Mouse (Mus musculus) limb, embryonic 12.5 days (tissue): ENCODE measurements at regions not wholly inside any gene's neighbourhood (a gene's known extent, or its start where the extent isn't known, plus 50 kb on each side); places are given as distances from the start of the nearest gene placed in this dataset.

Experiments used
- ATAC-seq: fragments of 200-750 bp; cut with Nextera tagmentation; 2 replicates; pipeline ENCODE4 v1.8.0; 2017; ENCODE audit warnings: low read depth, moderate TSS enrichment; ENCODE audit not compliant: insufficient number of reproducible peaks, insufficient read depth, low FRiP score, low TSS enrichment
- H3K27ac ChIP-seq: fragments of 300-500 bp; sonication (generic); 2 replicates; pipeline ENCODE4 v1.5.1; 2016; ENCODE audit warnings: mild to moderate bottlenecking, moderate library complexity
- H3K27me3 ChIP-seq: fragments of 300-500 bp; sonication (generic); 2 replicates; pipeline ENCODE4 v1.6.1; 2016; ENCODE audit warnings: mild to moderate bottlenecking, moderate library complexity
- H3K36me3 ChIP-seq: fragments of 300-500 bp; sonication (generic); 2 replicates; pipeline ENCODE4 v1.6.1; 2016; ENCODE audit warnings: mild to moderate bottlenecking, moderate library complexity
- H3K4me1 ChIP-seq: fragments of 300-500 bp; sonication (generic); replicated peaks from 2 replicates; pipeline ENCODE4 v1.6.1; 2016
- H3K4me2 ChIP-seq: fragments of 300-500 bp; sonication (generic); 2 replicates; pipeline ENCODE4 v1.6.1; 2016; ENCODE audit warnings: mild to moderate bottlenecking, moderate library complexity
- H3K4me3 ChIP-seq: fragments of 300-500 bp; sonication (generic); replicated peaks from 2 replicates; pipeline ENCODE4 v1.5.1; 2016; ENCODE audit warnings: mild to moderate bottlenecking
- H3K9ac ChIP-seq: fragments of 300-500 bp; sonication (generic); replicated peaks from 2 replicates; pipeline ENCODE4 v1.6.1; 2016; ENCODE audit warnings: mild to moderate bottlenecking, moderate library complexity
- H3K9me3 ChIP-seq: fragments of 300-500 bp; sonication (generic); 2 replicates; pipeline ENCODE4 v1.6.1; 2016; ENCODE audit warnings: mild to moderate bottlenecking, moderate library complexity
- WGBS: fragments of 180-500 bp; shearing (Covaris S2); methylation state at CpG from one replicate; pipeline ENCODE4 v1.1.7; 2016; 5-methylcytosine and 5-hydroxymethylcytosine counted together

- H3K36me3 ChIP-seq, result no peaks in the 10 kb centered on the region
- no peak overlapping the region for H3K4me3 ChIP-seq
- H3K9ac ChIP-seq, result no peak overlapping the region
- H3K9me3 ChIP-seq, result no peaks in the 10 kb centered on the region
- ATAC-seq, result no peak
- H3K4me2 ChIP-seq, result no peak overlapping the region
- H3K27me3 ChIP-seq, result no peaks in the 10 kb centered on the region
- 34% methylated on average over 12 of the region's 12 CpGs for WGBS
- H3K27ac ChIP-seq, result no peak overlapping the region
- H3K4me1 ChIP-seq, result peaks cover 13% of the 10 kb centered on the region
Measured at GRCm38 (mm10) chr7:117931234-117931895, 184.6 kb downstream of the Rps15a start.

GRCm38 (mm10) chr7:117930392-117930791, 185.6 kb downstream of the Rps15a start:
- H3K4me2 ChIP-seq, result no peak overlapping the region
- no peaks in the 10 kb centered on the region for H3K9me3 ChIP-seq
- no peaks in the 10 kb centered on the region for H3K27me3 ChIP-seq
- no peak overlapping the region for H3K4me3 ChIP-seq
- 62% methylated on average over 9 of the region's 9 CpGs for WGBS
- no peaks in the 10 kb centered on the region for H3K36me3 ChIP-seq
- no peak overlapping the region for H3K27ac ChIP-seq
- no peak overlapping the region for H3K9ac ChIP-seq
- no peak for ATAC-seq
- peaks cover 13% of the 10 kb centered on the region for H3K4me1 ChIP-seq

GRCm38 (mm10) chr7:117926396-117926795, 189.6 kb downstream of the Rps15a start:
- no peak overlapping the region for H3K4me3 ChIP-seq
- H3K4me1 ChIP-seq, result peaks cover 5% of the 10 kb centered on the region; the same call in 1 of the 2 replicates
- H3K9me3 ChIP-seq, result no peaks in the 10 kb centered on the region
- WGBS, result 23% methylated on average over 1 of the region's 1 CpGs
- no peak overlapping the region for H3K4me2 ChIP-seq
- no peak overlapping the region for H3K9ac ChIP-seq
- H3K27ac ChIP-seq, result no peak overlapping the region
- no peaks in the 10 kb centered on the region for H3K27me3 ChIP-seq
- no peaks in the 10 kb centered on the region for H3K36me3 ChIP-seq
- ATAC-seq, result no peak

GRCm38 (mm10) chr7:117922270-117922669, 193.7 kb downstream of the Rps15a start:
- Histone ChIP-seq H3K4me3 (no peak overlapping the region), H3K9me3 (no peaks in the 10 kb centered on the region), H3K27me3 (no peaks in the 10 kb centered on the region), H3K4me2 (no peak overlapping the region), H3K4me1 (no peaks in the 10 kb centered on the region), H3K9ac (no peak overlapping the region), H3K27ac (no peak overlapping the region), H3K36me3 (no peaks in the 10 kb centered on the region)
- no peak for ATAC-seq

GRCm38 (mm10) chr7:117918206-117918995, 197.6 kb downstream of the Rps15a start:
- Histone ChIP-seq H3K4me1 (0 out of 2 replicates have a peak, but pooled peaks cover 4% of the 10 kb centered on the region), H3K9me3 (no peaks in the 10 kb centered on the region), H3K4me2 (no peak overlapping the region), H3K4me3 (no peak overlapping the region), H3K36me3 (no peaks in the 10 kb centered on the region), H3K27ac (no peak overlapping the region), H3K27me3 (no peaks in the 10 kb centered on the region), H3K9ac (no peak overlapping the region)
- WGBS, result 88% methylated on average over 10 of the region's 10 CpGs
- no peak for ATAC-seq

GRCm38 (mm10) chr7:117916915-117917314, 199.1 kb downstream of the Rps15a start:
- Histone ChIP-seq H3K4me3 (no peak overlapping the region), H3K9me3 (no peaks in the 10 kb centered on the region), H3K27me3 (no peaks in the 10 kb centered on the region), H3K27ac (no peak overlapping the region), H3K4me1 (0 out of 2 replicates have a peak, but pooled peaks cover 4% of the 10 kb centered on the region), H3K4me2 (no peak overlapping the region), H3K9ac (no peak overlapping the region), H3K36me3 (no peaks in the 10 kb centered on the region)
- ATAC-seq, result no peak
- 94% methylated on average over 6 of the region's 6 CpGs for WGBS

GRCm38 (mm10) chr7:117912453-117912852, 203.5 kb downstream of the Rps15a start:
- H3K9me3 ChIP-seq, result no peaks in the 10 kb centered on the region
- 65% methylated on average over 3 of the region's 3 CpGs for WGBS
- no peak overlapping the region for H3K27ac ChIP-seq
- H3K4me3 ChIP-seq, result no peak overlapping the region
- 0 out of 2 replicates have a peak, but pooled peaks cover 4% of the 10 kb centered on the region for H3K4me1 ChIP-seq
- H3K36me3 ChIP-seq, result no peaks in the 10 kb centered on the region
- H3K9ac ChIP-seq, result no peak overlapping the region
- no peak overlapping the region for H3K4me2 ChIP-seq
- H3K27me3 ChIP-seq, result no peaks in the 10 kb centered on the region
- ATAC-seq, result no peak

- no peak overlapping the region for H3K27ac ChIP-seq
Measured at GRCm38 (mm10) chr7:117911062-117911461, 204.9 kb downstream of the Rps15a start.

GRCm38 (mm10) chr7:117896528-117896927, 219.5 kb downstream of the Rps15a start:
- H3K9ac ChIP-seq, result no peak overlapping the region
- no peaks in the 10 kb centered on the region for H3K9me3 ChIP-seq
- no peak overlapping the region for H3K27ac ChIP-seq
- no peak overlapping the region for H3K4me3 ChIP-seq
- 76% methylated on average over 2 of the region's 2 CpGs for WGBS
- no peaks in the 10 kb centered on the region for H3K27me3 ChIP-seq
- no peak for ATAC-seq
- H3K4me1 ChIP-seq, result no peaks in the 10 kb centered on the region
- no peak overlapping the region for H3K4me2 ChIP-seq
- H3K36me3 ChIP-seq, result no peaks in the 10 kb centered on the region

More at GRCm38 (mm10) chr7:117911062-117911461, 204.9 kb downstream of the Rps15a start:
- H3K9me3 ChIP-seq, result no peaks in the 10 kb centered on the region
- no peaks in the 10 kb centered on the region for H3K27me3 ChIP-seq
- H3K4me3 ChIP-seq, result no peak overlapping the region
- H3K9ac ChIP-seq, result no peak overlapping the region
- 0 out of 2 replicates have a peak, but pooled peaks cover 4% of the 10 kb centered on the region for H3K4me1 ChIP-seq
- WGBS, result 89% methylated on average over 3 of the region's 3 CpGs
- no peak for ATAC-seq
- H3K36me3 ChIP-seq, result no peaks in the 10 kb centered on the region
- no peak overlapping the region for H3K4me2 ChIP-seq

GRCm38 (mm10) chr7:117887288-117887687, 228.7 kb downstream of the Rps15a start:
- ATAC-seq, result no peak
- 79% methylated on average over 6 of the region's 6 CpGs for WGBS

GRCm38 (mm10) chr7:117882803-117883202, 233.2 kb downstream of the Rps15a start:
- Histone ChIP-seq H3K27ac (no peak overlapping the region), H3K27me3 (no peaks in the 10 kb centered on the region), H3K9ac (no peak overlapping the region), H3K4me3 (no peak overlapping the region), H3K4me1 (no peaks in the 10 kb centered on the region), H3K4me2 (no peak overlapping the region), H3K9me3 (no peaks in the 10 kb centered on the region), H3K36me3 (no peaks in the 10 kb centered on the region)
- 7% methylated on average over 13 of the region's 13 CpGs for WGBS
- no peak for ATAC-seq

More at GRCm38 (mm10) chr7:117887288-117887687, 228.7 kb downstream of the Rps15a start:
- H3K27ac ChIP-seq, result no peak overlapping the region
- H3K9ac ChIP-seq, result no peak overlapping the region
- H3K4me2 ChIP-seq, result no peak overlapping the region
- no peaks in the 10 kb centered on the region for H3K36me3 ChIP-seq
- H3K27me3 ChIP-seq, result no peaks in the 10 kb centered on the region
- no peaks in the 10 kb centered on the region for H3K9me3 ChIP-seq
- H3K4me1 ChIP-seq, result no peaks in the 10 kb centered on the region
- no peak overlapping the region for H3K4me3 ChIP-seq
